Mouse (Mus musculus) regulatory T cell (primary cell): ENCODE measurements around the gene Itpr3.

ENCODE experiments used
- in situ Hi-C: fragments of 300-600 bp; cut with MboI, MseI; formaldehyde crosslinking; loops from one replicate; pipeline ENCODE4 v1.15.1; 2025; ENCODE audit warnings: high pct_unique_total_duplicates

Itpr3 gene

DNA sequence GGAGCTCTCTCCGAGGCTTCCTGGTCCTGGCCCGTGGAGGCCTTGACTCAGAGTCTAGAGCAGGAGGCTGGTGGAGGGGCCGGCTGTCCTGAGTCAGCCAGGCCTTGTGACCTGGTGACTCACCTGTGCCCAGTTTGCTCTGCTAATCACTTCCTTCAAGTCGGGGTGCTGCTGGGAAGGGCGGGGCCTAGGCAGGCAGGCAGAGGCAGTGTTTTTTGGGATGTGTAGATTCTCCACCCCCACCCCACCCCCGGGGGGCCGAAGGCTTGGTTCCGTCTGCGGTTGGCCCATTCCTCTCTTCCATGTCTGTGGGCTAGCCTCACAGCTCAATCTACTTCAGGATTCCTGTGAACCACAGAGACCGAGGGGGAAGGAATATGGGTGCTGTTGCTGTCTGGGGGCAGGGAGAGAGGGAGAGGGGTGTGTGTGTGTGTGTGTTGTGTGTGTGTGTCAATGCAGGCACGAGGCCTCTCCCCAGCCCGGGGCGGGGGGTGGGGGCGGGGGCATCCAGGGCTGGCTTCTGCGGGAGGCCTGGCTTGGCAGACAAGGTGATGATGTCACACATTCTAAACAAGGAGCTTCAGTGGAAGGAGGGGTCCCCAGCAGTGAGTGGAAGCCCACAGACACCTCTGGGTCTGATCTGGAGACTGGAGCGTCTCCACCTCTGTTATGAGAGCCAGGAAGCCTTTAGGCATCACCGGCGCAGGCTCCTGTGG is 18.6 kb upstream of the Itpr3 start:
- in situ Hi-C loops = no loop called here

DNA sequence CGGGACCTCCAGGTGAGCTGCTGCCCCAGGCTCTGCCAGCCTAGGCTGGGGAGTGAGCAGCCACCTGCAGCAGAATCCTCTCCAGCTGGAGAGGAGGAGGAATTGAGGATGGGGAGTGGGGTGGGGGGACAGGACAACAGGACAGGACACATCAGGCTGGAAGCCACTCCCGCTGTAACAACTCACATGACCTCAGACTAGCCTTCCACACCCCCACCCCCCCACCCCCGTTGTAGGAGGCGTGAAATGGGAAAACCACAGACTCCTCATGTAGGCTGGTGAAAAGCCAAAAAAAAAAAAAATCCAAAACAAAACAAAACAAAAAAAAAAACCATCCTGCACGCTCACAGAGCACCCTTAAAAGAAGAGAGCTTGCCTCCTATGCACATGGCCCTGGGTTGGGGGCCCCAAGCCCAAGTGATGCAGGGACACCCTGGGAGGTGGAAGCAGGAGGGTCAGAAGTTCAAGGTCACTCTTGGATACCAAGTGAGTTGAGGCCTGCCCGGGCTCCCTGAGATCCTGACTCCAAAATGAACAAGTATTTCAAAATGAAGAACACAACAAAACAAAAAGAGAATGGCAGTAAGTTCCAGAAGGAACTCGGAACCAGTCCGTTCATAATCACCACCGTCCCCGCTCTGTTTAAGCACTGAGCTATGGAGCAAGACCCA is 17.5 kb upstream of the Itpr3 start:
- in situ Hi-C loops = no loop called here

DNA sequence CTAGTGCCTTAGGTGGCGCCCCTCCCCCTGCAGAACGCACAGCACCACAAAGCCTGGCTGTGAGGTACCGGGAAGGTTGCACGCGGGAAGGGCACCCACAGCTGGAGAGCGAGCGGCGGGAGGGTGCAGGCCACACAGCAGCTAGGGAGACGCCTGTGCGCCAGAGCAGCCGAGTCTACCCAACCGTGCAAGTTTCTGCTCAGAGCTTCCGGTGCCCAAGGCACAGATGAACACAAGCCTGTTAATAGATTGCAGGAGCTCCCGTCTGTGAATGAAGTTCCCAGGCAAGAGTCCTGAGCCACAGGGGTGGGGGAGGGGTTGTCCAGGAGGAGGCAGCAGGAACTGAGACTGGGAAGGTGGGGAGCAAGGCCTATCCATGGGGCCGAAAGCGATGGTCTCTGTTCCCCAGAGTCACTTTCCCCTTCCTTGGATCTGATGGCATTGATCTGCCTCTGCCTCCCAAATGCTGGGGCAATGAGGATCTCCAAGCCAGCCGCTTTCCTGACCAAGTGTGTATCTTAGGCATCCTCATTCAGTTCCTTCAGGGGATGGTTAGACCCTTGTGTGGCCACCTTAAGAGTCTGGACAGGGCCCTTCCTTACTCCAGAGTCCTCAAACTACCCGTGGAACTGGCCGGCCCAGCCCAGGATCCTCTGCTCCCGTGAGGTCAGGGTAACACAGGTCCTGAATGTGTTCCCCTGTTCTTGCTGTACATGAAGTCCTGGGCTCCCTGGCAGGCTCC is 16.6 kb upstream of the Itpr3 start:
- in situ Hi-C loops = no loop called here

DNA sequence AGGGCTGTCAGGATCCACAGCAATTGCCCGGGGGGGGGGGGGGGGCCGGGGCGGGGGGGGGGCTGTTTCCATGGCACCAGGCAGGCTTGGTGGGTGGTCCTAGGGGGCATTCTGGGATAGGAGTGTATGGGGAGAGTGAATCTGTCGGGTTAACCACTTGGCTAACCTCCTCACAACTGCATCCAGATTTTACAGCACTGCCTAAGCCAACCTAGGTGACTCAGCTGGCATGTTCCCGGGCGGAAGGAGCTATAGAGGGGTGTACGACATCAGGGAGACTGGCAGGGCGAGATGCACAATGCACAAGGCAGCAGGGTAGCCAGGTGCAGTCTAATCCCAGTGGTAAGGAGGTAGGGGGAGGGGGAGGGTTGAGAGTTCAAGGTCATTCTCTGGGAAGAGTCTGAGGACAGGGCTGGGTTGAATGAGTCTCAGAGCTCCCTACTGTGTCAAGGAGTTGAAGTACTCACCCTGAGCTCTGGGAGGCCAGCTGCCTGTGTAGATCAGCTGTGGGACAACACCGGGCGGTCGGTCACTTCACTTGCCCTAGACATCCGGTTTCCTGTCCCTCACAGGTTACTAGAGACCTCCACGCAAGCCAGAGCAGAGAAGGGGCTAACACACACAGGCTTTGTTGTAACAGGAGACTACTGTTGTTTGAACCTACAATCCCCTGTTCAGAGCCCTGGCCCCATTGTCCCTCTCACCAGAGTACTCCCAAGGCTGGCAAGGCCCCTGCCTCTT is 15.9 kb upstream of the Itpr3 start:
- in situ Hi-C loops = no loop called here

DNA sequence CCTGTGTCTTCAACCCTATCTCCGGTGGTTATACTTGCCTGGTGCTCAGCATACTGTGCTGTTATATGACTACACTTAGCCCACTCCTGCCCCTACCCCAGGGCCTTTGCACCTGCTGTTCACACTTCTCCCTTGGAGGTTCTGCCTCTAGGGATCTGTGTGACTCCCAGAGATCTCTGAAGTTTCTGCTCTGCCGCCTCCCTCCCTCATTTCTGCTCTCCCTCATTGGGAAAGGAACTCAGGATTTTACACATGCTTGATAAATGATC is 15.4 kb upstream of the Itpr3 start:
- in situ Hi-C loops = no loop called here

DNA sequence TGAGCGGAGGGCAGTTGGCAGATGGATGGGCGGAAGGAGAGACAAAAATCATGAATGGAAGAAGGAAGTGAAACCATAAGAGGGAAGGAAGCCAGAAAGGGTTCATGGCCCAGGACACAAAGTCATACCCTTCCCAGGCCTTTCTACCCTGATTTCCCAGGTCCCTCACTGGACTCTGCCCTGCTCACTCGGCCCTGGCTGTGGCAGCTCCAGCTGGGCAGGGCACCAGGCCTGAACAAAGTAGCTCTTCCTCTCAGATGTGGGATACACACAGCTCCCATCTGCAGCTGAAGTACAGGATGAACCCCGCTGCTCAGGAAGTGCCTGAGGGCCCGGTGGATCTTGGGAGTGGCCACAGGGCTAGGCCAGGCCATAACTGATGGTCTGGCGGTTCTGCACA is 14.3 kb upstream of the Itpr3 start:
- in situ Hi-C loops = no loop called here

DNA sequence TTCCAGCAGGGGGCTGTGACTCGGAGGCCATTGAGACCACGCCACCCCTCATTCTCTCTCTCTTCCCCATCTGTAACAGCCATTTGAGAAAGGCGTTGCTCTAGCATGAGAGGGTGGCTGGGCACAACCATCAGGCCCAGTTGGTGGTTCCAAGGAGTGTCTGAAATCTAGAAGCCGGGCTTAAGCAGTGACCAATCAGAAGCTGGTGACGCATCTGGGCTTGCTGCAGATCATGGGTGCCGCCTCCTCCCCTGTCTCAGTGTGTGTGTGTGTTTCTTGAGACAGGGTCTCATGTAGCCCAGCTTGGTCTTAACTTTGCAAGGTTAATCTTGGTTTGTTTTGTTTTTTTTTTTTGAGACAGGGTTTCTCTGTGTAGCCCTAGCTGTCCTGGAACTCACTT is 11.9 kb upstream of the Itpr3 start:
- in situ Hi-C loops = no loop called here

DNA sequence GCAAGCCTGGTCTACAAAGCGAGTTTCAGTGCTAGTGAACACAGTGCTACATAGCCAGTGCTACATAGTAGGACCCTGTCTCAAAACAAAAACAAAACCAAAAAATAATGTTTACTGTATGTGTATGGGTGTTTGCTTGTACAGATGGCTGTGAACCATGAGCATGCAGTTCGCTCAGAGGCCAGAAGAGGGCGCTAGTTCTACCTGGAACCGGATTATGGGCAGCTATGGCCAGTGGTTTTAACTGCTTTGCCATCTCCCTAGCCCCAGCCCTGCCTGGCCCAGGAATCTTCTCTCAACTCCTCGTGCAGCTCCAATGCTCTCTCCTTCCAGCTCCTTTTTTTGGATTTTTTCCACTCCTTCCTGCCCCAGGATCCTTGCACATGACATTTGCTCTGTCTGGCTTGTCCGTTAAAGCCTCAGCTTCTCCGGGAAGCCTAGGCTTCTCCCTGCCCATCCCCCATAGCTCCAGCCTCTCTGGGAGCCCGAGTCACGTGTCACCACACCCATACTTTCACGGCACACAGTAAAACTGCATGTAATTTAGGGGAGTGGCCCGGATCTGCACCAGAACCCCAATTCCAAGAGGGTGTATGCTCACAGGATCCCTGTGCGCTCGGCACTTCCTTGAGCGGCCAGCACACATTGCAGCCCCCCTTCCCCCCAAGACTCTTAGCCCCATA is 9.2 kb upstream of the Itpr3 start:
- in situ Hi-C loops = no loop called here

DNA sequence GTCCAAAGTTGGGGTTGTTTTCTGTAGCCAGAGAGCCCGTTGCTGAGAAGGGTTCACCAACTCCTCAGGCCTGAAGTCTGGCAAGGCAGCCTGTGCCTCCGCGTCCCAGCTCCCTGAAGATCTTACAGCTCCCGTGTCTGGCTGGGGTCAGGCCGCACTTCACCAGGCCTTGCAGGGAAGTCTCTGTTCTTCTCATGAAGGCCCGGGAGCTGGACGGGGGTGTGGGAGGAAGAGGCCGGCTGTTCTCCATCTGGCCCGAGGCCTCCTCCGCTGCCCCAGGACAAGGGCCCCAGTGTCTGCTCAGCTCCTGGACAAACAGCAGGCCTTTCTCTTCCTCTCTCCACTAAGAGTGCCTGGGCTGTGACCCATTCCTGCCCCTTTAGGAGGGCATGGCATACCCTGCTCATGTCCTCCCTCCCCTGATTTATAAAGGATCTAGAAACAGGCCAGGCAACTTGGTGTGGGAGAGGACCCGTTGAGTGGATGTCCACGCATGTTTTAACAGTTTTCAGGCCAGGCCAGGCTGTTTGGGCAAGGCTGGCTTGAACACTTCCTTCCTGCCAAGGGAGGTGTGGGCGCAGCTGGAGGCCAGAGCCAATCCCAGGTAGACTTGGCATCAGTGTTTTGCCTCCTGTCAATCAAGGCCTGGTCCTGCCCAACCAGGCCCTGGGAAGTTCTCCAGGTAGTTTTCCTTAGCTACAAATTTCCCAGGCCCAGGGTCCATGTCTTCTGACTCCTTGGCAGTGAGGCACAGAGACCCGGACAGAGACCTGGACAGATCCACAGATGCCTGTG is 8.5 kb upstream of the Itpr3 start:
- in situ Hi-C loops = no loop called here

DNA sequence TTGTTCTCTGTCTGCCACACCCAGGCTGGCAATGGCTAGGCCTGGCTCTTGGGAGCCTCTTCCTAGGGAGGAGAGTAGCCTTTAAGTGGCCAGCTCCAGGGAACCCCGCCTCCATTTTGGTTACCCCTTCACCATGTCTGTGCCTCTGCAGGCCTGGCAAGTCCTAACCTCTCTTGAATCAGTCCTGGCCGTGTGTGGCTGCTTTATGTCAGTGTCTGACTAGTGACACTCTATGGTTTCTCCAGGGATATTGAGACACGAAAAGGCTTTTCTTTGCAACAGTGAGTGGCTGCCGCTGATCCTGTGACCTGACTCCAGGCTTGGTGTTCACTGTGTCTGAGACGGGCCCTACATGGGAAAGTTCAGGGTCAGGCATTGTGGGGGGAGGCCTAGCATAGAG is 6.3 kb upstream of the Itpr3 start:
- in situ Hi-C loops = no loop called here

DNA sequence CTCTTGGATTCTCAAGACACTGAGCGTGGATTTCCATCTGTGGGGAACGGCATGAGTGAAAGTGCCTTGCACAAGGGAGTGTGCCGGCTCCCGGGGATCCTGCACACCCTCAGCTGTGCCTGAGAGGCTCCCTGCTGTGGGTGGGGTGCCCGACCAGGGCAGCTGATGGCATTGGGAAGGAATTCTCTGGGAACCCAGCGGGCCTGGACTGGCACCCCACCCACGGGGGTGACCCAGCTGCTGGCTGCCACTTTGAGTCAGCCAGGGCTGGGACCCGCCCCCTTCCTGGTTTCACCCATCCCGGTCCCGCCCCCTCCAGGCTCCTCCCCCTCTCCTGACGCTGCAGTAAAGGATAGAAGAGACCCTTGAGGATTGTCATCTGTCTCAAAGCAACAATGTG is 5.6 kb upstream of the Itpr3 start:
- in situ Hi-C loops = no loop called here

DNA sequence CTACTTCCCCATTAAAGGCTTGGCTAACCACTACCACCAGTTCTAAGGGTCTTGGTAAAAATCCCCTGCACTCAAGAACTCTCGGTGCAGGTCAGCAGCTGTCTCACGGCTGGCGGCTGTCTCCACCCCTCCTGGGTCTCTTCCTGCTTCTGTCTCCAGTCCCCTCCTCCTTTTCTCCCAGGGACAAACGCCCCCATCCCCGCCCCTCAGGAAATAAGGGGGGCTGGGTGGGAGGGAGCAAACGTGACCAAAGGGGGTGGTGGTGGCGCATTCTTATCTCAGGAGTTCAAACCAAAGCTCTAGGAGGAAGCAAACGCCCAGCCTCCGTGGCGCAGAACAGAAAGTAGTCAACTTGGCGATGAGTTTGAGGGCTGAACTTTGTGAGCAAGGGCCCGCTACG is 934 bp upstream of the Itpr3 start:
- in situ Hi-C loops = no loop called here

DNA sequence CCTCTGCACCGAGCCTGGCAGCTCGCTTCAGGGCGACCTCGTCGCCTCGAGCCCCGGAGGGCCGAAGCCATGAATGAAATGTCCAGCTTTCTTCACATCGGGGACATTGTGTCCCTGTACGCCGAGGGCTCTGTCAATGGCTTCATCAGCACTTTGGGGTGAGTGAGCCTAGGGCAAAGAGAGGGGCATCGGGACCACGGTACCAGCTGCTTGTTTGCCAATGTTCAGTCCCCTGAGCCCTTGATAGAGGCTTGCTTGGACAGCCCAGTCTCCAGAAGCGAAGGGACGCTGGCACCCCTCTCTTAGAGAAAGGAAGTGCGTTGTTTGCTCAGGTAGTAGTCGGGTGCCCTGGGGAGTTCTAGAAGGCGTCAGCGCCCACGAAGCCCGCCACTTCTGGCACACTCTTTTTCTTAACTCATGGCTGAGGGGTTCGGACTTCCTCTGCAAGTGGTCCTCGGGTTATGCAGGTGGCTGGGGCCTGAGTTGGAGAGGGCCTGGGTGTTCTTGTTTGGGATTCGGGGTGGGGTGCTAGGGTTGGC is 482 bp downstream of the Itpr3 start:
- in situ Hi-C loops = no loop called here

DNA sequence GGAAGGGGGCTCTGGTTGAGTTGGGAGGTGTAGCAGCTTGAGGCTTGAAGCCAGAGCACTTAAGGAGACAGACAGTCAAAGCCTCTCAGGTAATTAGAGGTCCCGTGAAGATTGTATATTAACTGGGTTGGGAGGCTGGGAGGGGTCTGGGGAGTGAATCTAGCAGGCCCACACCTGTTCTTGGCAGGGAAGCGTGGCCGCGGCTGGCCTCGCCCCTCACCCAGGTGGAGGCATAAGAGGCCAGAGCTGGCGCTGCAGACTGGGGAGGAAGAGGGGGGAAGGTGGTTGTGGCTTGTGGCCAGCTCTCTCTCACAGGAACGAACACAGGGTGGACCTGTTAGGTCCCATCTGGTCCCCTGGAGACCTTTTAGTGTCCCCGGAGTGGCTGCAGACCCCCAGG is 3.6 kb downstream of the Itpr3 start:
- in situ Hi-C loops = no loop called here

DNA sequence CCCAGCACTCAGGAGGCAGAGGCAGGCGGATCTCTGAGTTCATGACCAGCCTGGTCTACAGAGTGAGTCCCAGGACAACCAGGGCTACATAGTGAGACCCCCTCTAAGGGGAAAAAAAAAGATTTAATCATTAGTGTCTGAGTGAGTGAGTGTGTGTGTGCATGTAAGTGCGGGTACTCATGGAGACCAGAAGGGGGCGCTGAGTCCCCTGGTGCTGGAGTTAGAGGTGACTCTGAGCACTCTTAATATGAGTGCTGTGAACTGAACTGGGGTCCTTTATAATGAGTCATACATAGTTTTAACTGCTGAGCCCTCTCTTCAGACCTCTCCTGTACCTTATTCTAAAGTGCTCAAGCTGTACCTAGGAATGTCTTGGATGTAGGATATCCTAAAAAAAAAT is 4.6 kb downstream of the Itpr3 start:
- in situ Hi-C loops = no loop called here

DNA sequence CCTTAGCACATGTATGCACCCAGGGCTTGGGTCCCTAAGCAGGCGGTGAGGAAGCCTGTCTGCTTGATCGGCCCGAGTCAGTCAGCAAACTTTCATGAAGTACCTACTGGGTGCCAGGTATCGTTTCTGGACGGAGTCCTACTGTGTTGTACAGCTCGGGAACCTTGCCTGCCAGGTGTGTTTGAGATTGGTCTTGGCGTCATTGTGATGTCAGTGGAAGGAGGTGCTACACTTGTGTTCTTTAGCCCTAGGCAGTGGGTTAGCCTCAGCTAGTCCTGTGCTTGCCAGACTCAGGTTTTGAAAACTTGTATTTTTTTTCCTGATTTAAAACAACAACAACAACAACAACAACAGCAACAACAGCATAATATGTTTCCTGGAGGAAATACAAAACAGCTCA is 5.6 kb downstream of the Itpr3 start:
- in situ Hi-C loops = no loop called here

DNA sequence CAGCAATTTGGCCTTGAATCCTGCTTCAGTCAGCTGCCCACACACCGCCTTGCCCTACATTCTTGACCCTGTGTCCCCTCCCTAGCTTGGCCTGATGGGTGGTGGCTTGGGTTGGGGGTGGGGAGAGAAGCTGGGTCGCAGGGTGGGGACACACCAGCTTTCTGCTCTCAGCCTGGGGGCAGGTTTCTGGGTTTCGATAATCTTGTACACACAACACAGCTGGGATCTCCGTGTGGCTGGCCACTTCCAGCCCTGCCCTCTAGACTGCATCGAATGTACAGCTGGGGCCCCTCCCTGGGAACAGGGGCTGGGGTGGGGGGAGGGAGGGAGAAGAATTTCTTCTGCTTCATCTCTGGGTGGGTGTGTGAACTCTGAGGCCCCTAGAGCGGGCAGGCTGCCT is 6.6 kb downstream of the Itpr3 start:
- in situ Hi-C loops = no loop called here

DNA sequence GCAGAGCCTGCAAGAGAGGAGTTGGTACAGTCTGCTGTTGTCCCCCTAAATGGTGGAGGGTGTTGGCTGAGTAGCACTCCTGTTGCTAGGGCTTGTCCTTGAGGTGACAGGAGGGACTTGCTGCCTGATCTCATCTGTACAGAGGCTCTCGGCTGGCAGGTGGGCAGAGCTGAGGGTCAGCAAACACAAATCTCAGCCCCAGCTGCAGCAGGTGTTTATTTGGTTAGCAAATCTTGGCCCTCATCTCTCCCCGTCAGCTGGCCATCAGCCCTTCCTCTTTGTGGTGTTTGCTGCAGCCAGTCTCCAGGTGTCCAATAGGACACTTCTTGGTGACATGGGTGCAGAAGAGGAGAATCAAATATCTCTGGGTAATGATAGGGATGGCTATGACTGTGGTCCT is 7.1 kb downstream of the Itpr3 start:
- in situ Hi-C loops = no loop called here

DNA sequence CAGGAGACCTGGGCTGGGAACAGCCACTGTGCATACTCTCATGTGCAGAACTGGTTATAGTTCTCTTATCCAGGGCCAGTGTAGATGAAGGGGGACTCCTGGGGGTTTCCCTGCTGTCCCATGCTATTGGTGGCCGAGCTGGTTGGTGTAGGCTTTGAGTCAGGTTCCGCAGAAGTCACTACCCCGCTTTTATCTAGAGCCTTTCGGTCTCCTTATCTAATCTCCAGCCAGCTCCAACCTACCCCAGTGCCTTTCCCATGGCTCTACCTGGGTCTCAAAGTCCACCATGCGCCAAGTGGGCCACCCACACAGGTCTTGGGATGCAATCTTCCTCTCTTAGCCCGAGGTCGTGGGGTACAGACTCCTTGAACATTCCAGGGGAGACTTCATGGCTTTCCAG is 9.0 kb downstream of the Itpr3 start:
- in situ Hi-C loops = no loop called here

DNA sequence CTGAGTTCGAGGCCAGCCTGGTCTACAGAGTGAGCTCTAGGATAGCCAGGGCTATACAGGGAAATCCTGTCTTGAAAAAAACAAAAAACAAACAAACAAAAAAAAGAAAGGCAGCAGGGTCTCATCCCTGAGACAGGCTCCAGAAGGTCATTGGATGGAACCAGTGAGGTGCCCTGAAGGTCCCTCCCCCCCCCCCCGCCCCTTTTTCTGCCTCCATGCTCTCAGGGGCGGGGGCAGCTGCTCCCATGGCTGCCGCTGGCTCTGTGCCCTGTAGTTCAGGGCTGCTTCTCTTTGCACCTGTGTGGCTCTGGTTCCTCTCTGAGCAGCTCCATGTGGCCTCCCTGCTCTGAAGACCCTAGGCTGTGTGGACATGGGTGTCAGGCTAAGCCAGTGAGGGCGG is 12.0 kb downstream of the Itpr3 start:
- in situ Hi-C loops = no loop called here

DNA sequence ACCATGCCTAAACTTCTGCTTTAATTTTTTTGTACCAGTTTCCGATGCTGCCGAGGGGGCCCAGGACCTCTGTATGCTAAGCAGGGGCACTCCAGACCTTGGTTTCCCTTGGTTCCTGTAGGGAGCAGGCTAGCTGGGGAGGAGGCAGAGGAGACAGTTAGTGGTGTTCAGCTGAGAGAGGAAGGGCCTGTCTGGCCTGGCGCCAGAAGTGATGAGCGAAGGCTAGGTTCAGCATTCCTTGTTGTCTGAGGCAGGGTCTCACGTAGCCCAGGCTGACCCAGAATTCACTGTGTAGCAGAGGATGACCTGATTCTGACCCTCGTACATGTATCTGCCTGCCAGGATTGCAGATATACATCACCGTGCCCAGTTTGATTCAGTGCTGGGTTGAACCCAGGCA is 13.8 kb downstream of the Itpr3 start:
- in situ Hi-C loops = no loop called here
